Mouse (Mus musculus) bone marrow macrophage, adult 2 months (primary cell): ENCODE measurements at regions not wholly inside any gene's neighbourhood (a gene's known extent, or its start where the extent isn't known, plus 50 kb on each side); places are given as distances from the start of the nearest gene placed in this dataset.

Experiments
- CTCF ChIP-seq: IDR thresholded peaks from 2 replicates; pipeline ENCODE4 v1.5.1; 2012; ENCODE audit warnings: low read depth, mild to moderate bottlenecking, low read length, moderate library complexity
- POLR2A ChIP-seq: IDR thresholded peaks from 2 replicates; pipeline ENCODE4 v1.6.1; 2012; ENCODE audit warnings: mild to moderate bottlenecking, low read depth, low read length, borderline replicate concordance

DNA sequence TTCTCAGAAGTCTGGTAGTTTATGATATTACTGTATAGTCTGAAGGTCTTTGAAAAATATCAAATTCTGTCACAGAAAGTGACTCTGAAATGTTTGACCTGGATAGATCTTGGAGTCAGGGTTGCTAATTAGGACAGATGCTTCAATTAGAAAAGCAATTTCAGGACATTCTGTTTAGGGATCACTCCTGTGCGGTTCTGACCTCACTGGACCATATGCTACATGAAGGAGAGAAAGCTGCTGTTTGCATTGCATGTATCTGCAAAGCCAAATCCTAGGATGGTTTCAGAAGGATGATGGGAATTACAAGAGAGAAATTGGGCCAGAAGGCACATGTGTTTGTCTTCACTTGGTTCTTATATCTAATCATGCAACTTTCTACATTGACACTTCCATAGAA lies 312.2 kb upstream of the Sphkap start:
- no peak for TF ChIP-seq CTCF
- no peak for TF ChIP-seq POLR2A
